Mouse (Mus musculus) CD4-positive, CD25-positive, alpha-beta regulatory T cell, adult 4 months (primary cell): ENCODE results near the gene Patl1. TPM values are rescaled to one million over a fixed set of nuclear protein-coding genes. Genes with fewer than 3 reads are reported as not detected.
"Not testable (repeated sequence)": the region's sequence is repeated elsewhere in the genome, so short reads cannot be mapped to it uniquely, and the experiment has no call there.

Experiments used
- ATAC-seq: one replicate; pipeline ENCODE4 v1.8.0; 2017
- polyA plus RNA-seq, 2 experiments: library from polyadenylated mRNA; unstranded; fragments of 100-300 nt; shearing (Covaris generic); gene quantifications; one replicate each; pipeline ENCODE4 v1.2.1; 2017

Gene Patl1
- polyA plus RNA-seq, 2 experiments from 2014 or later = 17.6 to 18.1 TPM

GRCm38 (mm10) chr19:11969155-11970050 lies 57.2 kb downstream of the Patl1 start:
- ATAC-seq = no peak

GRCm38 (mm10) chr19:11973511-11974222 lies 61.5 kb downstream of the Patl1 start:
- no peak for ATAC-seq

- no peak for ATAC-seq
These were observed 62.0 kb downstream of the Patl1 start for GRCm38 (mm10) chr19:11974223-11974540.

GRCm38 (mm10) chr19:11975683-11976082 lies 63.5 kb downstream of the Patl1 start:
- no peak for ATAC-seq

- no peak for ATAC-seq
These were observed 65.2 kb downstream of the Patl1 start for GRCm38 (mm10) chr19:11977363-11977762.

- ATAC-seq = no peak
These were observed 68.3 kb downstream of the Patl1 start for GRCm38 (mm10) chr19:11980471-11980870.

- not testable (repeated sequence) for ATAC-seq
These were observed 72.4 kb downstream of the Patl1 start for GRCm38 (mm10) chr19:11984614-11985013.

- ATAC-seq = no peak
These were observed 75.6 kb downstream of the Patl1 start for GRCm38 (mm10) chr19:11987841-11988240.

- no peak for ATAC-seq
These were observed 77.1 kb downstream of the Patl1 start for GRCm38 (mm10) chr19:11989334-11989733.

GRCm38 (mm10) chr19:11992034-11992433 lies 79.8 kb downstream of the Patl1 start:
- ATAC-seq = no peak

GRCm38 (mm10) chr19:11992441-11993029 lies 80.3 kb downstream of the Patl1 start:
- ATAC-seq = no peak

Other genes starting within 250 kb of the Patl1 start
- gene Oosp1, start 221.2 kb upstream of the Patl1 start, polyA plus RNA-seq = not detected
- not detected for gene Oosp3, start 215.3 kb upstream of the Patl1 start, polyA plus RNA-seq
- not detected for gene Gif, start 164.8 kb upstream of the Patl1 start, polyA plus RNA-seq
- gene Mrpl16, start 142.0 kb upstream of the Patl1 start, polyA plus RNA-seq = 10 to 100 TPM; 39.7 to 40.2 TPM
- gene Stx3, start 93.0 kb upstream of the Patl1 start, polyA plus RNA-seq = 1 to 10 TPM; 2.5 to 2.6 TPM
- not detected for gene Olfr1417, start 73.2 kb upstream of the Patl1 start, polyA plus RNA-seq
- not detected for gene Olfr1418, start 51.3 kb upstream of the Patl1 start, polyA plus RNA-seq
- gene Olfr1419, start 37.3 kb upstream of the Patl1 start, polyA plus RNA-seq = not detected
- under 1 TPM in 1 of 2 experiments, not detected in 1; 0.42 TPM for gene Olfr1420, start 25.8 kb upstream of the Patl1 start, polyA plus RNA-seq
- 1 to 10 TPM; 5.5 to 8.0 TPM for gene Osbp, start 53.5 kb downstream of the Patl1 start, polyA plus RNA-seq
- under 1 TPM in 1 of 2 experiments, not detected in 1; 0.05 TPM for gene Olfr1423, start 128.9 kb downstream of the Patl1 start, polyA plus RNA-seq
- gene Olfr1424, start 150.3 kb downstream of the Patl1 start, polyA plus RNA-seq = not detected
- gene Olfr1425, start 165.3 kb downstream of the Patl1 start, polyA plus RNA-seq = not detected
- not detected for gene Olfr1426, start 179.6 kb downstream of the Patl1 start, polyA plus RNA-seq
- gene Olfr1427, start 190.9 kb downstream of the Patl1 start, polyA plus RNA-seq = not detected
- gene Olfr1428, start 203.5 kb downstream of the Patl1 start, polyA plus RNA-seq = not detected
- not detected for gene Olfr76, start 210.8 kb downstream of the Patl1 start, polyA plus RNA-seq